Mouse (Mus musculus): ENCODE data around the gene Dnpep.

DNA sequence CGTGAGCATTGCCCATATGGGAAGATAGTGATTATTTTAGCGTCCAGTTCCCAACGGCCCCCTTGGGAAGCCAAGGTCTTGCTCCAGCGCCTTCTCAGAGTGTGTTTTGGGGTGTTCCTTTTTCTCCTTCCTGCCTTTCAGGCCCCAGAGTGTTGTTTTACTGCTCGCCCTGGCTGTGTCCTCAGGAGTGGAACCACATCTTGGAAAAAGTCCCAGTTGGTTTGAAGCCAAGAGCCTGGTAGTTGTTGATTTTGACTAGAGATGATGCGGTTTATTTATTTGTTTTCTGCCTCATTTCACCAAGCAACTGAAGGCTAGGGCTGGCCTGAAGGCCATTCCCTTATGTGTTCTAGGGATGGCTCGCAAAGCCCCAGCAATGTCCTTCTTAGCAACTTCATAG is 39.5 kb upstream of the Dnpep start:
- TF ChIP-seq CTCF (IDR thresholded peaks at IDR 0.05; ENCODE audit: low read depth) (no peak), EP300 (IDR thresholded peaks at IDR 0.05; ENCODE audit: low read depth) (no peak)

All from liver, embryonic 14.5 days (tissue).